Mouse (Mus musculus): ENCODE measurements around the gene Lmod2. TPM values are rescaled to one million over a fixed set of nuclear protein-coding genes. Genes with fewer than 3 reads are reported as not detected.

Lmod2 gene
- polyA plus RNA-seq, 1 experiment = 1.8 TPM

DNA sequence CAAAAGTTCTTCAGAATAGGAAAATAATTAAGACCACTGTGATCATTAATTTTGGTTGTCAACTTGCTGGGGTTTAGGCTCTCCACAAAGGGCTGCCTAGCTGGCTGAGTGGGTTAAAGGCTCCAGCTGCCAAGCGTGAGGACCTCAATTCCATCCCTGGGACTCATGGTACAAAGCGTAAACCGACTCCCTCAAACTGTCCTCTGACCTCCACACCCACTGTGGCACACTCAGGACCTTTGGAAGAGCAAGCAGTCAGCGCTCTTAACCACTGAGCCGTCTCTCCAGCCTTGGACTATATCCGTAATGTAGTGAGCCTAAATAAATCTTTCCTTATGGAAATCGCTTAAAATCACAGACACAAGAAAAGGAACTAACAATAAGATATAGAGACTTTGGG lies 54.0 kb downstream of the Lmod2 start:
- Histone ChIP-seq H3K4me3 (replicated peaks; ENCODE audit: control insufficient read depth, low read depth, low read length) (no peak overlapping the region), H3K27ac (ENCODE audit: control insufficient read depth, insufficient read depth, low read depth, low read length, poor library complexity) (no peak overlapping the region), H3K4me1 (ENCODE audit: control insufficient read depth, insufficient read depth, low read length) (peaks cover 2% of the 10 kb centered on the region; the same call in 1 of the 2 replicates)
- TF ChIP-seq CTCF (IDR thresholded peaks at IDR 0.05; ENCODE audit: control insufficient read depth, insufficient read depth, low read length) = no peak
- no peak for TF ChIP-seq POLR2A (IDR thresholded peaks at IDR 0.05; ENCODE audit: borderline replicate concordance, control insufficient read depth, low read depth, low read length)
- WGBS = 91% methylated on average over 7 of the region's 7 CpGs

Other genes with a start within 250 kb of the Lmod2 start
- gene Iqub, start 82.7 kb upstream of the Lmod2 start, polyA plus RNA-seq (2011; ENCODE audit: insufficient read depth, insufficient read length, low replicate concordance, missing spikeins) = not detected in 2 replicates
- gene Ndufa5, start 69.7 kb upstream of the Lmod2 start, polyA plus RNA-seq (2011; ENCODE audit: insufficient read depth, insufficient read length, low replicate concordance, missing spikeins) = 118 and 221 TPM in 2 replicates
- gene Asb15, start 69.6 kb upstream of the Lmod2 start, polyA plus RNA-seq (2011; ENCODE audit: insufficient read depth, insufficient read length, low replicate concordance, missing spikeins) = 0.70 TPM in 1 of 2 replicates, not detected in the other
- gene Wasl, start 67.2 kb downstream of the Lmod2 start, polyA plus RNA-seq (2011; ENCODE audit: insufficient read depth, insufficient read length, low replicate concordance, missing spikeins) = 4.0 and 14.5 TPM in 2 replicates
- gene Hyal6, start 135.5 kb downstream of the Lmod2 start, polyA plus RNA-seq (2011; ENCODE audit: insufficient read depth, insufficient read length, low replicate concordance, missing spikeins) = not detected in 2 replicates
- not detected in 2 replicates for gene Hyal4, start 150.6 kb downstream of the Lmod2 start, polyA plus RNA-seq (2011; ENCODE audit: insufficient read depth, insufficient read length, low replicate concordance, missing spikeins)
- gene Spam1, start 193.4 kb downstream of the Lmod2 start, polyA plus RNA-seq (2011; ENCODE audit: insufficient read depth, insufficient read length, low replicate concordance, missing spikeins) = not detected in 2 replicates